Mouse (Mus musculus): ENCODE results near the gene Bmpr2.

Gene Bmpr2

DNA sequence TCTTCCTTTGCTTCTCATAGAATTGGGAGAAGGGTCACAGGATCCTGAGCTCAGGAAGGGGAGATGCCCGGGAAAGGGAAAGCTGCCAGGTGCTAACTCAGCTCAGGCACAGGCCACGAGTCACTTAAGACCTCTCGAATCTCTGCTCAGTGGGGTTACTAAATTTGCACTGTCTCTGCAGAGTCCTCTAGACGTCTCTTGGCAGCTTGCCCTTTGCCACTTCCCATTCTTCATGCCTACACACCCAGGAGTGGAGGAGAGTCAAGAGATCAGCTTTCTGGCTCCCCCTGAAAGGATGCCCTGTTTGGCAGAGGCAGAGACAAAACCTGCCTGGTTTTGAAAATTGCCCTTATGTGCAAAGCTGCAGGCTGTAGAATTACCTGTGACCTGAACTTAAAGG is 132.3 kb downstream of the Bmpr2 start:
- DNase-seq (ENCODE audit: extremely low read depth, insufficient read length, low spot score) = peak; percentile 22

GRCm38 (mm10) chr1:59897147-59897798 is 134.1 kb downstream of the Bmpr2 start:
- DNase-seq (ENCODE audit: extremely low read depth, insufficient read length, low spot score) = no peak

GRCm38 (mm10) chr1:59899679-59900078 is 136.5 kb downstream of the Bmpr2 start:
- no peak for DNase-seq (ENCODE audit: extremely low read depth, insufficient read length, low spot score)

DNA sequence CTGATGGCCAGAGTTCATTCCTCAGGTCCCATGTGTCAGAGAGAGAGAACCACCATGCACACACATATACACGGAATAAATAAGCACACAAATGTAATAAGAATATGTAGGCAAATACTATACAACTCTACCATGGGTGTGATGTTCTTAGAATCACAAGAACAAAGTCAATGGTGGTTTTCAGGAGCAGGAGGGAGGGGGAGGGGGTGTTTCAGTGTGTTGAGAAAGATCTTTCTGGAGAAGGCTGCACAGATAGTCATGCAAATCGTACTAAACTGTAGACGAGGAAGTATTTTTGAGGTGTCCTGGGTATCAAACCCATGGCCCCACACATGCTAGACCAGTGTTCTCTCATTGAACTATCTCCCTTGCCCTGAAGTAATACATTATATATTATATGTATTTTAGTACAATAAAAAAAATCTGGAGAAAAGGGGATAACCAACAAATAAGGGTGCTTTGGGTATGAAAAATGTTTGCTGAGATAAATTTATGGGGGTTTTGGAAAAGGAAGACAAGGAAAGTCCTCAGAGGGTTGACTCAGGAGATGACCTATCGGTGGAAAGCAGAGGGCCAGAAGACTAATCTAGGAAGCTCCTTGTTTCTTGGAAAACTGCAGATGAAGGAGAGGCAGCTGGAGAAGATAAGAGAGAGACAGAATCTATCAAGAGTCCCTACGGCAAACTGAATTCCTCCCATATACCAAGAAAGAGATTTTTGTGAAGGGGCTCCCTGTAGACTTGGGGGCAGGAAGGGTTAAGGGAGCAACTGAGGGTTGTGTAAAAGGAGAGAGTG is 138.1 kb downstream of the Bmpr2 start:
- no peak for DNase-seq (ENCODE audit: extremely low read depth, insufficient read length, low spot score)

DNA sequence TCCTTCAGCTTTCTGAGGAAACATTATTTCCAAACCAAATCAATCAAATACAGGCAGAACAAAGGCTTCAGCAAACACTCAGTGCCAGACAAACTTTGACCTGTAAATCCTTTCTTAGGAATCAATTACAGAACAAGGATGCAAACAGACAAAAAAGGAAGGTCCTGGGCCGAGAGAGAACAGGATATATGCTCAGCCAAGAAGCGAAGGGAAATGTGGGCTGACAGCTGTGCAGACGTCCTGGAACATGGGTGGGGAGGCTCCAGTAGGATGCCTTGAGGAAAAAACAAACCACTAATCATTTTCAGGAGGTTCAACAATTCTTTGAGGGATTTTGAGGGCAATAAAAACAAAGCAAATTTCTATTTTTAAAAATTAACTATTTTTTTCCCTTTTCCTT is 139.4 kb downstream of the Bmpr2 start:
- DNase-seq (ENCODE audit: extremely low read depth, insufficient read length, low spot score) = no peak

DNA sequence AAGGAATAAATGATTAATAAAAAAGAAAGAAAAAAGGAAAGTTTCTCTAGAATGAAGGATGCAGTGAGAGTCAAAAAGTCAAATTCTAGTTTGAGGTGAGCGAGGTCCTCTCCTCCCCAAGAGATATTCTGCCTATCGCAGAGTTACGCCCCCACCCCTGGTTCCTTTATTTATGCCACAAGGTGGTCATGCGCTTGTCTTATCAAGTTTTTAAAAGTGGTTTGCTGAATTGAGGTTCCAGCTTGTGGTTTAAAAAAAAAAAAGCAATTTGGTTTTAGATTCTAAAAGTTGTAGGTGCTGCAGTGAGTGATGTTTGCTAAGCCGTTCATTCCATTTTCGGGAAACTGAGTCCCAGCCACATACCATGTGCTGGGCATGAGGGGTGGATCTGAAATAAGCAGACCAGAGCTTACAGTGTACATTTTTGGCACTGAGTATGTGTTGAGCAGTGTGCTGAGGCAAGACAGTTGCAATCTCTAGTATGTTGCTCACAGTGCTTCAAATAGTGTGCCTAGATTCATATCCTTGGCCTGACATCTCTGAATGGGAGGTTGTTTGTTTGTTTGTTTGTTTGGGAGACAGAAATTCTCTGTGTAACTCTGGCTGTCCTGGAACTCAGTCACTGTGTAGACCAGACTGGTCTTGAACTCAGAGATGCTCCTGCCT is 141.6 kb downstream of the Bmpr2 start:
- DNase-seq (ENCODE audit: extremely low read depth, insufficient read length, low spot score) = no peak

DNA sequence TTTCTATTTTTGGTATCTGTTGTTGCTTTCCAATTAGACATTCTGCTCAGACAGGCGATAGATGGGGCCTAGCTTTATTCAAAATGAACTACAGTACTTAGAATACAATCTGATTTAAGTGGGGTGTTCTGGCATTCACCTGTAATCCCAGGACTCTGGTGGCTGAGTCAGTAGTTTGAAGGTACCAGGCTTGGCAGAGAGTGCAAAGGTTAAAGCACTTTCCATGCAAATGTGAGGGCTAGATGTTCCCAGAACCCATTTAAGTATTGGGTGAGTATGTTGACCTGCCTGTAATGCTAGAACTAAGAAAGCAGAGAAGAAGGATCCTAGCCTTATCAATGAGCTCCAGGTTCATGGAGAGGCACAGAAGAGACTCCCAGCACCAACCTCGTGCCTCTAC is 142.7 kb downstream of the Bmpr2 start:
- no peak for DNase-seq (ENCODE audit: extremely low read depth, insufficient read length, low spot score)

DNA sequence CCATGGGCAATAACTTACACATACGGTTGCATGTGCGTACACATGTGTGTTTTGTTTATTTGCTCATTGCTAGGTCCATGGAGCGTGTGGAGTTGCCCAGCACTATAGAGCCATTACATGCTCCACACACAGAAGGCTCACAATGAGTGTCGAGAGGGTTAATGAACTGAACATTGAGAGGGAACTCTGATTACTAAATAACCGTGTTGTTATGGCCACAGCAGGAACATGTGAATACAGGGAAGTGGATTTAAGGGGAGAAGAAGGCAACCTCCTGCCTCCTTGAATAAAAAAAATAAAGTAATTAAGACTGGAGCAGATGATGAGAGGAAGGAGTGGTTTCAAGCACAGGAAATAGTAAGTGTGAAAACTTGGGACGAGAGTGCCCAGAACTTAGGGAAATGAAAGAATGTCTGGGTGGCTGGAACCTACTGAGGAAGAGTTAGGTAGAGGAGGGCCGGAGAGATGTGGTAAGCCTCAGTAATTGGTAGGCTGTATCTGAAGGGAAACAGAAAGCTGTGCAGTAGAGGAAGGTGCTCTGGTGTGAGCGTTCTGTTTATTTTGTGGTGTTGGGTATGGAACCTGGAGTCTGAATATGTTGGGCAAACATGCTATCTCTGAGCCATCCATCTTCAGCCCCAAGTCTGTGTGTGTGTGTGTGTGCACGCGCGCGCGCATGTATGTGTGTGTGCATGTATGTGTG is 143.8 kb downstream of the Bmpr2 start:
- DNase-seq (ENCODE audit: extremely low read depth, insufficient read length, low spot score) = no peak

- DNase-seq (ENCODE audit: extremely low read depth, insufficient read length, low spot score) = no peak
Observed at GRCm38 (mm10) chr1:59907700-59908099, 144.5 kb downstream of the Bmpr2 start.

DNA sequence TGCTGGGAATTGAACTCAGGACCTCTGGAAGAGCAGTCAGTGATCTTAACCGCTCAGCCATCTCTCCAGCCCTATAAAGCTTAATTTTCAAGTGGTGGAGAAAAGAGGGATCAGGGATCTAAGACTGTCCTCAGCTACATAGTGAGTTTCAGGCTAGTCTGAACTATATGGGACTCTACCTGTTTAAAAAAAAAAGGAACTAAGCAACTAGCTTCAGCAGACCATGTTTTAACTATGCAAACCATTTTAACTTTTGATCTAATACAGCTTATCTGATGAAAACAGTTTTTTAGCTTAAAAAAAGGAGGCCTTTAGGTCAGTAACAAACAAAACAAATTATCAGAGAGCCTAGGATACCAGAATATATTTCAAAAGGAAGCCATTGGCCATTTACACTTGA is 147.7 kb downstream of the Bmpr2 start:
- no peak for DNase-seq (ENCODE audit: extremely low read depth, insufficient read length, low spot score)

- peak; percentile 98 for DNase-seq (ENCODE audit: extremely low read depth, insufficient read length, low spot score)
Observed at GRCm38 (mm10) chr1:59912413-59913157, 149.4 kb downstream of the Bmpr2 start, which contains the start of gene Fam117b. Gene Fam117b, plus strand, starts transcription at chr1:59913006.

GRCm38 (mm10) chr1:59913195-59913868 is 150.1 kb downstream of the Bmpr2 start:
- DNase-seq (ENCODE audit: extremely low read depth, insufficient read length, low spot score) = peak; percentile 52

- DNase-seq (ENCODE audit: extremely low read depth, insufficient read length, low spot score) = peak; percentile 62
Observed at GRCm38 (mm10) chr1:59913869-59914225, 150.6 kb downstream of the Bmpr2 start.

DNA sequence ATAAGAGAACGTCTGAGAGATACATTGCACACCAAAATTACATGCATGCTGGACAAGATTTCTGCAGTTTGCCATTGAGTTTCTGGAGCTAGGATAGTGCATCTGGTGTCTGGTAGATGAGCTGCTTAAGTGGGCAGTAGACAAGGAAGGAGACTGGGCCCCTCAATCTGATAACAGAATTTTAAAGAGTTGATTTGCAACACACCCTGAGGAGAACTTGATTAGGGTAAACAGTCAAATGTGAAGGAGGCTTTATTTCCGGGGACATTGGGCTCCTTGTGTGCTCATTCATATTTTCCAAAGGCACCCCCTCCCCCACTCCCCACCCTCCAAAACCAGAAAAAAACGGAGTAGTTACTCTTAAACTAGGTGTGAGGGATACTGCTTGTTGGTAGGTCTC is 151.6 kb downstream of the Bmpr2 start:
- DNase-seq (ENCODE audit: extremely low read depth, insufficient read length, low spot score) = no peak

DNA sequence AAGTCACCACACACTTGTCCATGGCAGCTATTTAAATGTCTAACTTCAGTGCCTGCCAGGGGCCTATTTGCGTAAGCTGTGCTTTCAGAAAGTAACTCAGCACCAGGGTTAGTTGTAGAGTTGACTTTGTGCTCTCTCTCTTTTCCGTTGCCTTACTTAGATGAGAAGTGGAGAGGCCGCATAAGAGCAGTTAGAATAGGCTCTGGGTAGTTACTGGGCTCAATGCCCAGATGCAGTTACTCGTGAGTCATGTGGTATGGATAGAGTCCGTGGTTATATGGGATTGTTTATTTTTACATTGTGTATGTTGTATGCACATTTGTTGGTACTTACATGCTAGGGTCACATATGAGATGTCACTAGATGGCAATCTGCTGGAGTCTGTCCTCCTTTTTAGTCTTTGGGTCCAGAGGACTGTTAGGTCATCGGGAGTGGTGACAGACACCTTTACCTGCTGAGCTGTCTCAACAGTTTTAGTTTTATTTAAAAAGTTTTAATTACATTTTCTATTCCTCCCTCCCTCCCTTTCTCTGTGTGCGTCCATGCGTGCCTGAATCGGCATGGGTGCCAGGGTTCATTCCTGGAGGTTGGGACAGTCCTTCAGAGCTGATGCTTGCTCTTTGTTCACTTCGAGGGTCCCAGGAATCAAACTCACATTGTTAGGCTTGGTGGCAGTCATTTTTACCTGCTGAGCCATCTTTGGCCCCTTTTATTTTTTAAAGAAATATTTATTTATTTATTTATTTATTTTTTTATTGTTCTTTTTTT is 152.8 kb downstream of the Bmpr2 start:
- peak; percentile 35 for DNase-seq (ENCODE audit: extremely low read depth, insufficient read length, low spot score)

GRCm38 (mm10) chr1:59917401-59917800 is 154.2 kb downstream of the Bmpr2 start:
- DNase-seq (ENCODE audit: extremely low read depth, insufficient read length, low spot score) = no peak

DNA sequence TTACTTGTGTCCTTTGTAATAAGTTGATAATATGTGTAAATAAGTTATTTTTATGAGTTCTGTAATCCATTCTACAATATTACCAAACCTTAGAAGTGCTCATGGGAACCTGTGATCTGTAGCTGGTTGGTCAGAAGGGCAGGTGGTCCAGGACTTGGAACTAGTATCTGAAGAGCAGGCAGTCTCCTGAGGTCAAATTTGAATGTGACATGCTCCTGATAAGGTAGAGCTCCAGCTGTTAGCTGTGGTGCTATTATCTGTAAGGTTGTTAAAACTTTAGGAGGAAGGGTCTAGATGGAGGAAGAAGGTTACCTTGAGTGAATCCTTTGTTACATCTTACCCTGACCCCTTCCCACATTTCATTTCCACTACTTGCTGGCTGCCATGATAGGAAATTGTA is 154.9 kb downstream of the Bmpr2 start:
- DNase-seq (ENCODE audit: extremely low read depth, insufficient read length, low spot score) = no peak

DNA sequence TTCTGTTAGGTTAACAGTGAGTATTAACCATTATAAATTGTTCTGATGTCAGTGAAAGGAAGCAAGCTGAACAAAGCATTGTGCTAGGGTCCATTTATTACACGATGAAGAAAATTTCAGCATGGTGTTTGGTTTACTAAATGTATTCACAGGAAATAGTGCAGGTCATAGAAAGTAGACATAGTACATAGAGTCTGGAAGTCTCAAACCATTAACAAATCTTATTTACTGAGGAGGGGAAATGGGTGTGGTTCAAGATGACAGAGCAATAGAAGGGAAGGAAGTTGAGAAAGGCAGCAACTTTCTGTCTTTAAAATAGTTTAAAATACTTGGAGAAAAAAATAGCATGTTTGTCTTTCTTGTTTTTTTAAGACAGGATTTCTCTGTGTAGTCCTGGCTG is 160.0 kb downstream of the Bmpr2 start:
- no peak for DNase-seq (ENCODE audit: extremely low read depth, insufficient read length, low spot score)

DNA sequence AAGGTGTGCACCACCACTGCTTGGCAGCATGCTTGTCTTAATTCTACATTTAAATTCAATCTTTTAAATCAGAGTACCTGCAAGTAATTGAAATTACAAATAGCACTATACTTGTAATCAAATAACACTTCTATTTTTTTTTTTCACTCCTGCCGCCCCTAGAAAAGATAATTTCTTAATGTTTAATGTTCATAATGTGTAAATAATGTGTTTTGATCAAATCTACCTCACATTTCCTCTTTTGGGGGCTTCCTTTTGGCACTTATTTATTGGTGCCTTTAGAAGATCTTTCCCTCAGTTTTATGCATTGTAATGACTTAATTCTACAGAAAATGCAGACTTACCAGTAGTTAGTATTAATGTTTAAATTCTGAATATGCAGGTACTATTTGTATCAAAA is 160.5 kb downstream of the Bmpr2 start:
- no peak for DNase-seq (ENCODE audit: extremely low read depth, insufficient read length, low spot score)

Data from 3134 (cell line).